Mouse (Mus musculus) intestine, embryonic 15.5 days (tissue): ENCODE results near the gene Dennd1a. TPM values are rescaled to one million over a fixed set of nuclear protein-coding genes. Genes with fewer than 3 reads are reported as not detected.

Experiments used
- ATAC-seq: fragments of 200-750 bp; cut with Nextera tagmentation; 2 replicates; pipeline ENCODE4 v1.8.0; 2017; ENCODE audit warnings: moderate TSS enrichment, moderate library complexity
- H3K27ac ChIP-seq: fragments of 300-500 bp; sonication (generic); 2 replicates; pipeline ENCODE4 v1.5.1; 2015; ENCODE audit warnings: mild to moderate bottlenecking, inconsistent platforms
- H3K27me3 ChIP-seq: fragments of 300-500 bp; sonication (generic); replicated peaks from 2 replicates; pipeline ENCODE4 v1.6.1; 2015; ENCODE audit warnings: inconsistent platforms
- H3K36me3 ChIP-seq: fragments of 300-500 bp; sonication (generic); 2 replicates; pipeline ENCODE4 v1.6.1; 2015; ENCODE audit warnings: inconsistent platforms
- H3K4me1 ChIP-seq: fragments of 300-500 bp; sonication (generic); replicated peaks from 2 replicates; pipeline ENCODE4 v1.6.1; 2015; ENCODE audit warnings: inconsistent platforms
- H3K4me2 ChIP-seq: fragments of 300-500 bp; sonication (generic); replicated peaks from 2 replicates; pipeline ENCODE4 v1.6.1; 2015; ENCODE audit warnings: mild to moderate bottlenecking, inconsistent platforms
- H3K4me3 ChIP-seq: fragments of 300-500 bp; sonication (generic); replicated peaks from 2 replicates; pipeline ENCODE4 v1.5.1; 2015; ENCODE audit warnings: inconsistent platforms
- H3K9ac ChIP-seq: fragments of 300-500 bp; sonication (generic); 2 replicates; pipeline ENCODE4 v1.6.1; 2015; ENCODE audit warnings: inconsistent platforms
- H3K9me3 ChIP-seq: fragments of 300-500 bp; sonication (generic); 2 replicates; pipeline ENCODE4 v1.6.1; 2016; ENCODE audit warnings: inconsistent platforms
- WGBS: fragments of 180-500 bp; shearing (Covaris S2); methylation state at CpG from one replicate; pipeline ENCODE4 v1.1.7; 2015; 5-methylcytosine and 5-hydroxymethylcytosine counted together
- polyA plus RNA-seq: library from polyadenylated mRNA; unstranded; fragments of >200 nt; fragmentation: Nextera tagmentation; extraction: Ambion mirVana; gene quantifications from 2 replicates; pipeline ENCODE4 v1.2.1, GENCODE M21; 2015

The Dennd1a gene
- polyA plus RNA-seq, 1 experiment from 2014 or later: 11.2 TPM

DNA sequence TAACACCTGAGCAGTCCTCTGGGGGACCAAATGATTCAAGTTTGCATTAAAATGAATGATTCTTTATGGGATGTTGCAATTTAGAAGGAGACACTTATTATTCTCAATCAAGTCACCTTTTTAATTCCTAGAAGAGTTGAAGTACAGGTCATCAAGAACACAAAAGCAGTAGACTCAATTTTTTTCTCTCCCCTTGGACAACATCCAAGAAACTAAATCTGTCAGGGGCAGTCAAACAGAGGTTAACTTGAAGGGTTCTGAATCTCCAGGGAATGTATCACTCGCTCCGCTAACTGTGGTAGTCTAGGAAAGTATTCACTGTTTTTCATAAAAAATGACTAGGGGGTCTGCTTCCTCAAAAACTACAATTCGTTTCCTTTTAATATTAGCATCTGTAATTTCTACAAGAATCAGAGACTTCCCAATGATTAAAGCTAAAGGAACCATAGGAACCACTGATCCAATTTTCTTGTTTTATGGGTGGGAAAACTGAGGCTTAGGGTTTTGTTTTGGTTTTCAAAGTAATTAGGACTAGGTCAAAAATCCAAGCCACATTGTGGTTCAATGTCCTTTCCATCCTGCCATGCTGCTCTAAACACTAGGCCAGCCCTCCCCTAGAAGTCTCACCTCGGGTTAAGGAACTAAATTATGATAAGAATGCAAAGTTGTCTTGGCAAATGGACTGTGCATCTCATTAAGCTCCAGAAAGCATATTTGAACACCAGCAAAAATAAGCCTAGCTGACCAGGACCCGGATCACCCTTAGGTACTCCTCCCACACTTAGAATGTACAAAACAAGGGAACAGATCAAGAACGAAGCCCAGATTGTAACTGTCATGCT, 157.0 kb downstream of the Dennd1a start:
- no peaks in the 10 kb centered on the region for H3K36me3 ChIP-seq
- H3K27ac ChIP-seq: no peak overlapping the region
- H3K4me1 ChIP-seq: 0 out of 2 replicates have a peak, but pooled peaks cover 4% of the 10 kb centered on the region
- no peaks in the 10 kb centered on the region for H3K9me3 ChIP-seq
- H3K4me2 ChIP-seq: no peak overlapping the region
- 74% methylated on average over 6 of the region's 6 CpGs for WGBS
- H3K27me3 ChIP-seq: no peaks in the 10 kb centered on the region
- no peak for ATAC-seq
- no peak overlapping the region for H3K9ac ChIP-seq
- no peak overlapping the region for H3K4me3 ChIP-seq

DNA sequence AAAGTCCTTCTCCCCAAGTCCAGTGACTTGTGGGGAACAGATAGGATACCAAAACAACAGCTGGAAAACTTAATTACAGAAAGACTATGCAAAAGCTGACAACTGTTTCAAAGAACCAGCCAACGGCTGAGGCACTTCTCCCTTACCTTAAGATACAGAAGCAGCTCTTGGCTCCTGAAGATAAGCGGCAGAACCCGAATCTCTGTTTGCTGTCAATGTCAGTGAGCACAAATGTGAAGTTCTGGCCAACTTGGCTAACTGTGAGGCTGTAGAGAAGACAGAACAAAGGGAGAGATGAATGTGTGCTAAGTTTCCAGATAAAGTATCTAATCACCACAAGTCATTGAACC, 160.8 kb downstream of the Dennd1a start:
- H3K36me3 ChIP-seq: no peaks in the 10 kb centered on the region
- no peaks in the 10 kb centered on the region for H3K27me3 ChIP-seq
- 0 out of 2 replicates have a peak, but pooled peaks cover 4% of the 10 kb centered on the region for H3K4me1 ChIP-seq
- WGBS: 32% methylated on average over 3 of the region's 3 CpGs
- no peak overlapping the region for H3K27ac ChIP-seq
- no peaks in the 10 kb centered on the region for H3K9me3 ChIP-seq
- H3K9ac ChIP-seq: no peak overlapping the region
- H3K4me2 ChIP-seq: no peak overlapping the region
- H3K4me3 ChIP-seq: no peak overlapping the region
- ATAC-seq: no peak

DNA sequence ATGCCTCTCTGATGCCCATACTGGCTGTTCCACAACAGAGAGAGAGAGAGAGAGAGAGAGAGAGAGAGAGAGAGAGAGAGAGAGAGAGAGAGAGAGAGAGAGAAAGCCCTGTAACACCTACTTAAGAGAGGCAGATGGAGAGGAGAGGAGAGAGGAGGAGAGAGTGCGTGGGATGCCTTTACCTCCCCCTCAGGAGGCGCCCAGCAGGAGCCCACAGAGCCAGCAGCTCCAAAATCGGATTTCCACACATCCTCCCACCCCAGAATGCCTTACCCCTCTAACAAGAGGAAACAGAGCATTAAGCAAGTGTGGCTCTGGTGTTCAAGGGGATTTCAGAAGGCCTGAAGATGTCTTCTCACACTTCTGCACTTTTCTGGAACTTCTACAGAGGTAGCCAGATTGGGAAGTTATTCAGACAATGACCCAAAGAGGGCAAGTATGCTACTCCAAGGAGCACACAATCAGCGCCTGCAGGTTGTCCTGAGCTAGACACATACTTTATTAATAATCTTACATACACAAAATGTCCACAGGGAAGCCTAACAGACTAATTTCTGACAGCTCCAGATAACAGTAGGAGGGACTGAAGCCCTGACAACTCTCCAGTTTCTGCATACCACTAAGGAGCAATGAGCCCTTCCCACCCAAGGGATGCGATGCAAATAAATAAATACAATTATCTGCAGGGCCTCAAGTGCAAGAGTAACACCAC, 161.4 kb downstream of the Dennd1a start:
- Histone ChIP-seq H3K9me3 (no peaks in the 10 kb centered on the region), H3K4me3 (no peak overlapping the region), H3K27me3 (no peaks in the 10 kb centered on the region), H3K9ac (no peak overlapping the region), H3K4me2 (no peak overlapping the region), H3K27ac (no peak overlapping the region), H3K4me1 (0 out of 2 replicates have a peak, but pooled peaks cover 4% of the 10 kb centered on the region), H3K36me3 (no peaks in the 10 kb centered on the region)
- 56% methylated on average over 5 of the region's 5 CpGs for WGBS
- ATAC-seq: no peak

DNA sequence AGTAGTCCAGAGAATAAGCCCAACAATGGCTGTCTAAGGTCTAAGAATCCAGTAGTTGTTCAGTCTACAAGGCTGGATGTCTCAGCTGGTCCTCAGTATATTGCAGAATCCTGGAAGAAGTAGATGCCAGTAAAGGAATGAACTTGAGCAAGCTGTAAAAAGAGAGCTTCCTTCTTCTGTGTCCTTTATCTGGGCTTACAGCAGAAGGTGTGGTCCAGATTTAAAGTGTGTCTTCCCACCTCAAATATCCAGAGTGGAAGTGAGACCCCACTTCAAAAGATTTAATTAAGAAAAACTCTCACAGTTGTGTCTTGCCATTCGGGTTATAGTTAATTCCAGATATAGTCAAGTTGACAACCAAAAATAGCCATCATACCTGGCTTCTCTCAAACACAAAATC, 162.5 kb downstream of the Dennd1a start:
- no peak overlapping the region for H3K4me2 ChIP-seq
- H3K36me3 ChIP-seq: no peaks in the 10 kb centered on the region
- H3K4me3 ChIP-seq: no peak overlapping the region
- 86% methylated on average over 1 of the region's 1 CpGs for WGBS
- no peak overlapping the region for H3K27ac ChIP-seq
- H3K27me3 ChIP-seq: no peaks in the 10 kb centered on the region
- H3K9me3 ChIP-seq: no peaks in the 10 kb centered on the region
- H3K4me1 ChIP-seq: 0 out of 2 replicates have a peak, but pooled peaks cover 4% of the 10 kb centered on the region
- no peak for ATAC-seq
- H3K9ac ChIP-seq: no peak overlapping the region

DNA sequence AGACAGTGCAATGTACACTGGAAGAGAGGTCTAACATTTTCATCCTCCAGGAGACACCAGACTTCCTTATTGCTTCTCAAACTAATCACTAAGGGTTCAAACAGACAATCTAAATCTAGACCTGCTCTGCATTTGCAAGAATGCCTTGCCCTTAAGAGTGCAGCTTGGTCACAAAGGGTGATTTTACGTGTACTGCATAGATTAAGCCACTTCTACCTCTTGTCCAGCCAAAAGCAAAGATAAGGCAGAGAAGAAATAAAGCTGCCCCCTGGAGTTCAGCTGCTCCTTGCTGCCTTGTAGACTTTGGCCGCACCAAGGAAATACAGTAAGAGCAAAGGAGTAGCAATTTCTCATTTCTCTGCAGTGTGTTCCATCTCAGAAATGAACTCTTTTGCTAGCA, 172.2 kb downstream of the Dennd1a start:
- no peaks in the 10 kb centered on the region for H3K36me3 ChIP-seq
- H3K4me3 ChIP-seq: no peak overlapping the region
- H3K4me2 ChIP-seq: no peak overlapping the region
- peak; percentile 61 for ATAC-seq
- no peaks in the 10 kb centered on the region for H3K4me1 ChIP-seq
- H3K27ac ChIP-seq: no peak overlapping the region
- H3K9me3 ChIP-seq: no peaks in the 10 kb centered on the region
- H3K27me3 ChIP-seq: no peaks in the 10 kb centered on the region
- 72% methylated on average over 2 of the region's 2 CpGs for WGBS
- H3K9ac ChIP-seq: no peak overlapping the region

DNA sequence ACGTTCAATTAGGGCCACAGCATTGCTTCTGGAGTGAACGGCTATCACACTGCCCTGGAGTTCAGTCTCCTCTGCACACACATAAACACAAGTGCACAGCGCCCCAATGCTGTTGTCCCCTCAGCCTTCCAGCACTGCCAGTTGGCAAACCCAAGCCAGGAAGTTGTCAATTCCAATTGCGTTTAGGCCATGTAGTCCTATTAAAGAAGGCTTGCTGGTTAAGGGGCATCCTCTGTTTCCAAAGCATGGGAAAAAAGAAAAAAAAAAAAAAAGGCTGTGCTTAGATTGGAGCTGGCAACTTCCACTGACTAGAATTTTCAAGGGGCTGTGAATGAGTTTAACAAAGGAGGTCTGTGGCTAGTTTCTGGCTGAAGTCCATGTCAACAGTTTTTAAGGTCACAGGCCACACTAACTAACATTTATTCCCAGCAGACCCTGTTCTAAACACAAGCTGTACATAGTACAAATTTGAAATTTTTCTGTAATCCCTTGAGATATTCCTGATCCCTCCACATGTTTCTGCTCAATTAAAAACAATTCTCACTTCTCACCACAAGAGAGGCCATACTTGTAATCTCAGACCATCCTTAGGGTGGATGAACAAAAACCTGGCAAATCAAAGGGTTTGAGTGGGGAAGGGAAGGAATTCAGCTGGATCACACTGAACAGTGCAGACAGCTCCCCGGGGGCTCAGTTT, 175.4 kb downstream of the Dennd1a start:
- H3K36me3 ChIP-seq: no peaks in the 10 kb centered on the region
- H3K4me1 ChIP-seq: no peaks in the 10 kb centered on the region
- no peak overlapping the region for H3K4me2 ChIP-seq
- ATAC-seq: no peak
- no peak overlapping the region for H3K9ac ChIP-seq
- WGBS: 60% methylated on average over 5 of the region's 5 CpGs
- H3K9me3 ChIP-seq: no peaks in the 10 kb centered on the region
- no peaks in the 10 kb centered on the region for H3K27me3 ChIP-seq
- H3K4me3 ChIP-seq: no peak overlapping the region
- no peak overlapping the region for H3K27ac ChIP-seq

DNA sequence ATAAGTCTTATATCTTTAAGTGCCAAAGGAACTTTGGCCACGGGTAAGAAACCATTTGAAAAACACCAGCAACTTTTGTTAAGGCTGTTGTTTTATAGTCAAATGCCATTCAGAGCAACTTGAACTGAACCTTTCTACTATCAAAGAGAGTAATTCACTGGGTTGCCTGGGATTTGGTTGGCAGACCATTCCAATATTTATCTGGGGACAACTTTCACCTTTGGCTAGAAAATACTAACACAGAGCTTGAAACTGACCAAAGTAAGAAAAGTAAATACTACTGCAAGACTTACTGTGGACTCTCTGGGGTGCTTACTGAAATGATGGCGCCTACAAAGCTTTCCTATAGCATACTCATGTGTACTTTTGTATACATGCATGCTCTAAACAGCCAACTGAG, 178.6 kb downstream of the Dennd1a start:
- Histone ChIP-seq H3K4me2 (no peak overlapping the region), H3K4me3 (no peak overlapping the region), H3K27me3 (no peaks in the 10 kb centered on the region), H3K9me3 (no peaks in the 10 kb centered on the region), H3K36me3 (no peaks in the 10 kb centered on the region), H3K4me1 (no peaks in the 10 kb centered on the region), H3K9ac (no peak overlapping the region), H3K27ac (no peak overlapping the region)
- WGBS: 86% methylated on average over 2 of the region's 2 CpGs
- no peak for ATAC-seq

DNA sequence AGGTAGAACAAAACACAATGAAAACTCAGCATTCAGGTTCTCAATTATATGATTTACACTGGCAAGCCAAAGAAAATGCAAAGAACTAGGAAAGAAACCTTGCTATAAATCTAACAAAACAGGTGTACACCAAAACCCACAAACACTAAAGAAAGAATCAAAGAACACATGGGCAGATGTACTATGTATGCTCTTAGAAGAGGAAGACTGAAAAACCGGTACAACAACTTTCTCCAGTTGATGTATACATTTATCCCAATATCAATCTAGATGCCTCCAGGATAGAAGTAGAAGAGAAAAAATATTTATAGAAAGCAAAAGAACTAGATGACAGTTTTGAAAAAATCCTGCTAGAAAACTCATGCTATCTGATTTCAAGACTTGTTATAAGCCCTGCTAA, 184.5 kb downstream of the Dennd1a start:
- WGBS: 76% methylated on average over 1 of the region's 1 CpGs
- H3K9ac ChIP-seq: no peak overlapping the region

DNA sequence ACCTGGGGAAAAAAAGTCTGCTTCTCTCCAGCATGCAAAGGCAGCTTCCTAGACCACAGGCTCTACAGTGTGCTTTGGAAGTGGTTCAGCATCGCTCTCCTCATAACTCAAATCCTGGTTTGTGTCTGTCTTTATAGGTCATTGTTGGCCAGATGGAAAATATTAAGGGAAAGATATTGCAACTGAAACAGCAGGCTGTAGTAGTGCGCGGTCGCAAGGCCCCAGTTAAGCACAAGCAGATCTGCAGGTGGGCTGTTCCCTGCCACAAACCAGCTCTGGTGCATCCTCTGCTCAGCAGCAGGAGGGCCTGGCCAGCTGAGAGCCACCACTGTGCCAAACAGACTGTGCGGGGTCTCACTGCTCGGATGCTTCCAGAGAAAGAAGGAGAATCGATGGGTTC, 186.9 kb downstream of the Dennd1a start:
- ATAC-seq: no peak
- WGBS: 50% methylated on average over 7 of the region's 7 CpGs
- Histone ChIP-seq H3K4me3 (no peak overlapping the region), H3K9me3 (no peaks in the 10 kb centered on the region), H3K27me3 (no peaks in the 10 kb centered on the region), H3K27ac (no peak overlapping the region), H3K4me1 (0 out of 2 replicates have a peak, but pooled peaks cover 6% of the 10 kb centered on the region), H3K36me3 (no peaks in the 10 kb centered on the region), H3K4me2 (no peak overlapping the region), H3K9ac (no peak overlapping the region)

More for the DNA sequence above, 184.5 kb downstream of the Dennd1a start:
- 0 out of 2 replicates have a peak, but pooled peaks cover 6% of the 10 kb centered on the region for H3K4me1 ChIP-seq
- no peaks in the 10 kb centered on the region for H3K27me3 ChIP-seq
- no peak overlapping the region for H3K27ac ChIP-seq
- no peak for ATAC-seq
- no peaks in the 10 kb centered on the region for H3K9me3 ChIP-seq
- no peaks in the 10 kb centered on the region for H3K36me3 ChIP-seq
- no peak overlapping the region for H3K4me3 ChIP-seq
- no peak overlapping the region for H3K4me2 ChIP-seq

DNA sequence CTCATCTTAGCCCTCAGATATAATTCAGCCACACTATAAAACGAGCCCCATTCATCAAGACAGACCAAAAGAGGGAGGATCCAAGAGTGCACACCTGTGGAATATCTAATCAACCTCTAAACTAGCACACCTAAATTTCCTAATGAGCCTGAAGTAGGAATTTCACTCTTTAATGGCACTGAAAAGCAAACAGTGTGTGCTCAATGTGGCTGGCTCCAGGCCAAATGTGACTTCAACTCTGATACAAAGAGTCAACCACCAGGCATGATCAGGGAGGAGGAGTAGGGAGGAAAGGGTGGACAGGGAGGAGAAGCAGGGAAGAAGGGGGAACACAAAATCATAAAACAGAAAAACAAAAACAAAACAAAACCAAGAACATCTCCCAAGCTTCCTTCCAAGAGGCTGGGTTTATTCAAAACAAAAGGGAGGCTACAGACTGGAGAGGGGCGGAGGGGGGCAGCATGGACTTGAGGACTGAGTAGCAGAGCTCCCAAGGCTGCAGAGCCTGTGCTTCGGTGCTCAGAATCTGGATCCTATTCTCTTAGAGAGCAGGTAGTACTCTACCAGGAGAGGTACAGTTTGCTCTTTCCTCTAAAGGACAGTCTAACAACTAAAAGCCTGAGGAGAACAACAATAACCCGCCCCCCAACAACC, 187.9 kb downstream of the Dennd1a start:
- Histone ChIP-seq H3K4me3 (no peak overlapping the region), H3K27ac (no peak overlapping the region), H3K9ac (no peak overlapping the region), H3K4me1 (peaks cover 6% of the 10 kb centered on the region; the same call in 1 of the 2 replicates), H3K9me3 (no peaks in the 10 kb centered on the region), H3K36me3 (no peaks in the 10 kb centered on the region), H3K4me2 (no peak overlapping the region), H3K27me3 (no peaks in the 10 kb centered on the region)
- peak; percentile 82 for ATAC-seq
- 75% methylated on average over 4 of the region's 4 CpGs for WGBS

DNA sequence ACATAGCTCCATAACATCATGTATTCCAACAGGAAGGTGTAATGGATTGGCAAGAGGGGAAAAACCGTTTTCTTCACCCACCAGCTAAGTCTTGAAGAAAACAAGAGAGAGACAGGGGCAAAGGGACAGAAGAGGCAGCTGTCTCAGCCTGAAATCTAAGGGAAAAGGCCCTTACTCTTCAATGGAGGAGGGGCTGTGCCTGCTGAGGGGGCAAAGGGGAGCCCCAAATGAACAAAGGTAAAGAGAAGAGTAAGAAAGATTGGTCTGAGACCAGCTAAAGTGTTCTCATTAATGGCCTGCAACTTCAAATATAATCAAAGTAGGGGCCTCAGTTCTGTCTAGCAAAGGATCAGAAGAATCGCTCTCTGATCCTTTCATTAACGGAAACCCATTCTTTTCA, 189.7 kb downstream of the Dennd1a start:
- no peaks in the 10 kb centered on the region for H3K9me3 ChIP-seq
- 82% methylated on average over 3 of the region's 3 CpGs for WGBS
- H3K36me3 ChIP-seq: no peaks in the 10 kb centered on the region
- no peak overlapping the region for H3K4me3 ChIP-seq
- no peak overlapping the region for H3K4me2 ChIP-seq
- H3K27me3 ChIP-seq: no peaks in the 10 kb centered on the region
- H3K4me1 ChIP-seq: peaks cover 6% of the 10 kb centered on the region; the same call in 1 of the 2 replicates
- no peak overlapping the region for H3K27ac ChIP-seq
- H3K9ac ChIP-seq: no peak overlapping the region
- ATAC-seq: no peak

DNA sequence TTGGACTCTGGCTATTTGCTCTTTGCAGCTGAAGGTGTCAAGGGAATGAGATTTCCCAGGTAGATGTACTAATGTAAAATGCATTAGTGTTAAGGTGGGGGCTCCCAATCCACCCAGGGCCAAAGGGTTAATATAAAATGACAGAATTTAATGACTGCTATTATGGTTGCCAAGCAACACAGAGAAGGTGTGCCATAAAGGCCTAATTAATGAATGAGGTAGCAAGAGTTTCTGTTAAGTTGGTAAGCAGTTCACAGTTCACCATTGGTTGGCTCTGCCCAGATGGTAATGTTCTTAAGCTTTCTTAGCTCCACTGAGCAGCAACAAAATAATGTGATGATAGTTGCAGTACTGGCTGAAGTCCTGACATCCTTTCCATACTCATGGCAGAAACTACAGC, 190.9 kb downstream of the Dennd1a start:
- no peaks in the 10 kb centered on the region for H3K27me3 ChIP-seq
- no peak overlapping the region for H3K9ac ChIP-seq
- no peaks in the 10 kb centered on the region for H3K36me3 ChIP-seq
- ATAC-seq: no peak
- H3K27ac ChIP-seq: no peak overlapping the region
- H3K4me1 ChIP-seq: peaks cover 6% of the 10 kb centered on the region; the same call in 1 of the 2 replicates
- no peak overlapping the region for H3K4me2 ChIP-seq
- no peaks in the 10 kb centered on the region for H3K9me3 ChIP-seq
- H3K4me3 ChIP-seq: no peak overlapping the region
